Mouse (Mus musculus) forebrain, embryonic 11.5 days (tissue): Measurements from ENCODE around the gene Ap4s1. TPM values are rescaled to one million over a fixed set of nuclear protein-coding genes. Genes with fewer than 3 reads are reported as not detected.
"Not testable (repeated sequence)": the region's sequence is repeated elsewhere in the genome, so short reads cannot be mapped to it uniquely, and the experiment has no call there.

Source experiments
- ATAC-seq: fragments of 200-750 bp; cut with Nextera tagmentation; replicated peaks from 2 replicates; pipeline ENCODE4 v1.8.0; 2017; ENCODE audit warnings: moderate TSS enrichment; ENCODE audit not compliant: low FRiP score
- DNase-seq: peaks from one replicate; pipeline ENCODE4 v3.0.0-alpha.2; 2017; ENCODE audit warnings: low spot score
- H3K27ac ChIP-seq: fragments of 300-500 bp; sonication (generic); 2 replicates; pipeline ENCODE4 v1.5.1; 2014; ENCODE audit warnings: low read depth, low read length
- H3K27me3 ChIP-seq: fragments of 300-500 bp; sonication (generic); 2 replicates; pipeline ENCODE4 v1.6.1; 2014; ENCODE audit warnings: mild to moderate bottlenecking, low read length, mixed read lengths; ENCODE audit not compliant: control insufficient read depth, insufficient read depth
- H3K36me3 ChIP-seq: fragments of 300-500 bp; sonication (generic); 2 replicates; pipeline ENCODE4 v1.6.1; 2014; ENCODE audit warnings: mild to moderate bottlenecking, low read length, moderate library complexity, mixed read lengths; ENCODE audit not compliant: control insufficient read depth, insufficient read depth
- H3K4me1 ChIP-seq: fragments of 300-500 bp; sonication (generic); replicated peaks from 2 replicates; pipeline ENCODE4 v1.6.1; 2014; ENCODE audit warnings: low read length, mixed read lengths; ENCODE audit not compliant: control insufficient read depth, insufficient read depth
- H3K4me2 ChIP-seq: fragments of 300-500 bp; sonication (generic); 2 replicates; pipeline ENCODE4 v1.6.1; 2014; ENCODE audit warnings: low read depth, mild to moderate bottlenecking, low read length, moderate library complexity, mixed read lengths; ENCODE audit not compliant: severe bottlenecking
- H3K4me3 ChIP-seq: fragments of 300-500 bp; sonication (generic); 2 replicates; pipeline ENCODE4 v1.5.1; 2014; ENCODE audit warnings: low read depth, low read length
- H3K9ac ChIP-seq: fragments of 300-500 bp; sonication (generic); 2 replicates; pipeline ENCODE4 v1.6.1; 2014; ENCODE audit warnings: low read length
- H3K9me3 ChIP-seq: fragments of 300-500 bp; sonication (generic); 2 replicates; pipeline ENCODE4 v1.6.1; 2016; ENCODE audit warnings: low read length, mixed read lengths; ENCODE audit not compliant: control insufficient read depth
- WGBS: fragments of 180-500 bp; shearing (Covaris S2); extraction: QIAGEN DNeasy Blood & Tissue Kit; methylation state at CpG from one replicate; pipeline ENCODE4 v1.1.7; 2014; 5-methylcytosine and 5-hydroxymethylcytosine counted together
- polyA plus RNA-seq: library from polyadenylated mRNA; unstranded; fragments of >200 nt; fragmentation: Nextera tagmentation; extraction: Ambion mirVana; gene quantifications from 2 replicates; pipeline ENCODE4 v1.2.1, GENCODE M21; 2014

The Ap4s1 gene
- polyA plus RNA-seq, 1 experiment from 2014 or later = 53.7 TPM

DNA sequence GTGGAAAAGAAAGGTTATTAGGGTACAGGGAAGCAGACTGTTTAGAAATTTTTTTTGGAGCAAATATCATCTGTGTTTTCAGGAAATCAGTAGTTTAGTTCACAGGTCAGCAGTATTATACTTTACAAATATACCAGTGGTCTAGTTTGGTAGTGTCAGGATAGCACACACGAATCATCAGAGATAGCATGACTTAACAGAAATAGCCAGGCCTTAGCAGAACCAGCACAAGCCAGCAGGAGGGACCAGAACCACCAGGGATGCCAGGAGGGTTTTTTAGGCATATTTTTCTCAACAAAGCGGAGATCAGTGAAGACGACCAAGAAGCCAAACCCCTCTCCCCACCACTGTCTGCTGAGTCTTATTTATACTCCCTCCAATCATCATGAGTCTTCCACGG, 17.6 kb upstream of the Ap4s1 start:
- ATAC-seq (no peak), DNase-seq (no peak)
- H3K4me2 ChIP-seq = no peak overlapping the region
- H3K9ac ChIP-seq = no peak overlapping the region
- no peak overlapping the region for H3K27ac ChIP-seq
- no peak overlapping the region for H3K4me3 ChIP-seq
- WGBS = 67% methylated on average over 4 of the region's 4 CpGs
- H3K9me3 ChIP-seq = no peaks in the 10 kb centered on the region
- H3K27me3 ChIP-seq = no peaks in the 10 kb centered on the region
- H3K4me1 ChIP-seq = no peaks in the 10 kb centered on the region; the same call in 1 of the 2 replicates
- H3K36me3 ChIP-seq = no peaks in the 10 kb centered on the region

DNA sequence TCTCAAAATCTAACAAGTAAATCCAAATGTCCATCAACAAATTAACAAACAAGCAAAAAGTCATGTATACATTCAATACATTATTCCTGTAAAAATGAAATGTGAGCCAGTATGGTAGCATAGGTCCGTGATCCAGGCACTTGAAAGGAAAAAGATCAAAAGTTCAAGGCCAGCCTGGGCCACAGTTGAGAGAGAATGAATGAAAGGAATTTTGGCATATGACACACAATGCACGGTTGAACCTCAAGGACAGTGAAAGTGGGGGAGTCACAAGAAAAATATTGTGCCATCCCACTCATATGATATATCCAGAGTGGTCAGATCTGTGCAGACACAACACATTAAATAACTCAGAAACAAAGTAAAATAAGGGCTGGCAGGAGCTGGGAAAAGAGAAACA, 14.4 kb upstream of the Ap4s1 start:
- Histone ChIP-seq H3K4me3 (no peak overlapping the region), H3K9me3 (no peaks in the 10 kb centered on the region), H3K4me2 (no peak overlapping the region), H3K9ac (no peak overlapping the region), H3K27me3 (no peaks in the 10 kb centered on the region), H3K27ac (no peak overlapping the region), H3K4me1 (no peaks in the 10 kb centered on the region; the same call in 1 of the 2 replicates), H3K36me3 (no peaks in the 10 kb centered on the region)
- 66% methylated on average over 2 of the region's 2 CpGs for WGBS
- no peak for DNase-seq
- ATAC-seq = no peak

DNA sequence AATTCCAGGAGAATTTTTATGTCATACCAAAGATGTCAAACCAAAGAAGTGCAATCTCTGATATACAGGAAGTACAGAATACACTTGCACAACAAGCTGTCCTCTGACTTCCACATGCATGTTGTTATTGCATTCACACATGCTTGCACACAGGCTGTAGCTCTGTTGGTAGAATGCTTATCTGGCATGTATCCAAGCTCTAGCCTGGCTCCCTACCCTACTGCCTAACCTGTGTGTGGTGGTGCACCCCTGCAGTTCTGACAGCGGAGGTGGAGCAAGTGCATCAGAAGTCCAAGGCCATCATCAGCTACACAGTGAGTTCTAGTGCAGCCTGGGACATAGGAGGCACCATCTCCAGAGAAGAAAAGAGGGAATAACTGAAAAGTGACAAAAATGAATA, 12.0 kb upstream of the Ap4s1 start:
- no peaks in the 10 kb centered on the region for H3K4me1 ChIP-seq
- H3K27me3 ChIP-seq = no peaks in the 10 kb centered on the region
- no peak overlapping the region for H3K27ac ChIP-seq
- no peak for ATAC-seq
- no peak for DNase-seq
- no peaks in the 10 kb centered on the region for H3K36me3 ChIP-seq
- WGBS = 83% methylated on average over 1 of the region's 1 CpGs
- H3K9me3 ChIP-seq = no peaks in the 10 kb centered on the region
- no peak overlapping the region for H3K9ac ChIP-seq
- no peak overlapping the region for H3K4me2 ChIP-seq
- no peak overlapping the region for H3K4me3 ChIP-seq

DNA sequence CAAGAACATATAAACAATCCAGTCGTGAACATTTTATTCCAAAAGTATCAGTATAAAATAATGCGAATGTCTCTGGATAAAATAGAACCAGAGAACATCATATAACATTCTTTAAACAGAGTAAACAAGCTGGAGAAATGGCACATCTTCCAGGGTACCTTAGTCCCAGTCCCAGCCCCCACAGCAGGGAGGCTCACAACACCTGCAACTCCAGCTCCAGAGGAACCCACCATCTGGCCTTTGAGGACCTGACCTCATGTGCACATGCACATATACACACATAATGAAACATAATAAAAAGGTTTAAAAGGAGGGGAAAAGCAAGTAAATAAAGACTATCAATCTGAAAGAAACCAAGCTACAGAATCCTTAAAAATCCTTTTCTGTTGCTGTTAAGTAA, 2.3 kb upstream of the Ap4s1 start:
- DNase-seq (no peak), ATAC-seq (no peak)
- Histone ChIP-seq H3K27ac (no peak overlapping the region), H3K4me2 (no peak overlapping the region), H3K4me1 (no peaks in the 10 kb centered on the region), H3K36me3 (no peaks in the 10 kb centered on the region), H3K4me3 (no peak overlapping the region), H3K9me3 (no peaks in the 10 kb centered on the region), H3K27me3 (no peaks in the 10 kb centered on the region), H3K9ac (no peak overlapping the region)
- WGBS = 93% methylated on average over 2 of the region's 2 CpGs

DNA sequence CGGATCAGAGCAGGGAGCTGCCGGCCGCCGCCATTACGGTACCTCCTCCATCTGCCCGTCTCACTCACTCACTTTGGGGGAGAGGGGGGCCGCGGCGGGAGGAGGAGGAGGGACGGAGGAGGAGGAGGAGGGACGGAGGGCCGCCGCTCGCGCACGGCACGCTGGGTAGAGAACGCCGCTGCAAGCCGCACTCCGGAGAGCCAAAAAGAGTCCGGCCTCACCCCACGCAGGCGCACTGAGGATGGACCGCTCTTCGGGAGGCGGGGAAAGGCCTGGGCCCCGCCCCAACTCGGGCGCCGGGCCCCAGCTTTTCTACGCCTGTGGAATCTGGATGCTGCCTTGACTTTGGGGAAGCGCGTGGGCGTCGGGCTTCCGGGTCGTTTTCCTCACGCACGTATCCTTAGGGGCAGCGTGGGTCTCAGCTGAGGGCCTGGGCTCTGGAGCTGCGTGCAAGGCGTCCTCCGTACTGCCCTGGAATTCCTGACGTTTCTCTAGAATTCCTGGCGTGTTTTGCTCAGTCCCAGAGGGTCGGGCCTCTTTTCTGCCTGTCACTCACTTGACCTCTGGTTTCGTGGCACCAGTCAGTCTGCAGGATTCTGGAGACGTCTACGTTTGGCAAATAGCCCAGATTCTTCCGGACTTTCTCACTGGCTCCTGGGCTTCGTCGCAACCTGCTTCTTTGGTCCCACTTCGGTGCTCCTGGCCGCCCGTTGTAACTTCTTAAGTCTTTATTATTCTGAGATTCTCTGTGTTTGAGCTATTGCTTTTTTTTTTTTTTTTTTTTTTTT, 1.2 kb downstream of the Ap4s1 start, which contains the start of gene Strn3:
TSS of gene Strn3 (minus strand) at position 53 of the 788 bp plus-strand sequence.
- Histone ChIP-seq H3K36me3 (no peaks in the 10 kb centered on the region), H3K4me1 (no peaks in the 10 kb centered on the region), H3K9me3 (no peaks in the 10 kb centered on the region), H3K9ac (peak within 1 kb of the TSS; percentile 99), H3K27me3 (no peaks in the 10 kb centered on the region), H3K4me3 (peak within 1 kb of the TSS; percentile 97), H3K27ac (peak within 1 kb of the TSS; percentile 100), H3K4me2 (peak within 1 kb of the TSS; percentile 45)
- peak; percentile 99 for DNase-seq
- WGBS = under 1% methylated on average over 45 of the region's 56 CpGs
- ATAC-seq = peak; percentile 96

DNA sequence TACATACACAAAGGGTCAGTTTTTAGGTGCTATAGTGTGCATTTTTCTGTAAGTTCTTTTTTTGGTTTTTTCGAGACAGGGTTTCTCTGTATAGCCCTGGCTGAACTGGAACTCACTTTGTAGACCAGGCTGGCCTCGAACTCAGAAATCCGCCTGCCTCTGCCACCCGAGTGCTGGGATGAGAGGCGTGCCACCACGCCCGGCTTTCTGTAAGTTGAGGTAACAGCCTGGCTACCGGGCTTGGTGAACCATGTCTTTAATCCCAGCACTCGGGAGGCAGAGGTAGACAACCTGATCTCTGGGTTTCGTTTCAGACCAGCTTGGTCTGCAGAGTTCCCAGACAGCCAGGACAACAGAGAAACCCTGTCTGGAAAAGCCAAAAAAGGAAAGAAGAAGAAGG, 2.0 kb downstream of the Ap4s1 start:
- H3K9me3 ChIP-seq, H3K27ac ChIP-seq, H3K4me3 ChIP-seq, ATAC-seq, H3K27me3 ChIP-seq, H3K4me1 ChIP-seq, H3K9ac ChIP-seq, DNase-seq, H3K36me3 ChIP-seq: not testable (repeated sequence)
- peak overlapping the region; percentile 18; the same call in 1 of the 2 replicates for H3K4me2 ChIP-seq
- 79% methylated on average over 10 of the region's 10 CpGs for WGBS

DNA sequence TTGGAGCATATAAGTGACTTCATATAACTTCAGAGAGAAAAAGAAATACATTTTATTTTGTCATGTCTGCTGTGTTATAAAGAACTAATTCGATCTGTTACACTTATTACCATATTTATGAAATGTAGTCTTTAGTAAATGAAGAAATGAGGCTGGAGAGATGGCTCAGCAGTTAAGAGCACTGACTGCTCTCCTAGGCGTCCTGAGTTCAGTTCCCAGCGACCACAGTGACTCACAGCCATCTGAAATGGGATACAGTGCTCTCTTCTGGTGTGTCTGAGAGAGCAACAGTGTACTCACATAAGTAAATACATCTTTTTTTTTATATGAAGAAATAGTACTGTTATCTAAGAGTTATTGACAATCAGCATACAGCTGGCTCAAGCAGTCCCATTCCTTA, 2.6 kb downstream of the Ap4s1 start:
- no peaks in the 10 kb centered on the region for H3K27me3 ChIP-seq
- H3K36me3 ChIP-seq = no peaks in the 10 kb centered on the region
- 83% methylated on average over 3 of the region's 3 CpGs for WGBS
- H3K4me1 ChIP-seq = no peaks in the 10 kb centered on the region
- H3K27ac ChIP-seq = no peak overlapping the region
- DNase-seq (no peak), ATAC-seq (no peak)
- no peak overlapping the region for H3K4me3 ChIP-seq
- no peak overlapping the region for H3K9ac ChIP-seq
- H3K9me3 ChIP-seq = no peaks in the 10 kb centered on the region
- H3K4me2 ChIP-seq = no peak overlapping the region

DNA sequence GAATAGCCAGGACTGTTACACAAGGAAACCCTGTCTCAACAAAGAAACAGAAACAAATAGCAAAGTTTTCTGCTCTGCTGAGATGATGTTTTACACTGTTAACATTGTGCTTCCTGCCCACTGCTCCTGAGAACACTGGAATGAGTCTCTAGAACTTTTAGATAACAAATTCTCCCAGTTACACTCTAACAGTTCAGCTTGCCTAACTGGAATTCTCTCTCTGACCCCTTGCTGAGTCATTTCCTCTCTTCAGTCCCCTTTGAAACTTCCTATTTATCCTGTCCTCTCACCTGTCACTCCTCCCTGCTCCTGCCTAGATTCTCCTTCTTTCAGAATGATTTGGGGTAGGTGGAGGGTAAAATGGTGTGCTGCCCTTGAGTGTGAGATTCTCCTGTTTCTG, 3.3 kb downstream of the Ap4s1 start:
- Histone ChIP-seq H3K9me3 (no peaks in the 10 kb centered on the region), H3K9ac (no peak overlapping the region), H3K4me2 (no peak overlapping the region), H3K36me3 (no peaks in the 10 kb centered on the region), H3K27me3 (no peaks in the 10 kb centered on the region), H3K27ac (no peak overlapping the region), H3K4me1 (no peaks in the 10 kb centered on the region), H3K4me3 (no peak overlapping the region)
- no peak for ATAC-seq
- no peak for DNase-seq

DNA sequence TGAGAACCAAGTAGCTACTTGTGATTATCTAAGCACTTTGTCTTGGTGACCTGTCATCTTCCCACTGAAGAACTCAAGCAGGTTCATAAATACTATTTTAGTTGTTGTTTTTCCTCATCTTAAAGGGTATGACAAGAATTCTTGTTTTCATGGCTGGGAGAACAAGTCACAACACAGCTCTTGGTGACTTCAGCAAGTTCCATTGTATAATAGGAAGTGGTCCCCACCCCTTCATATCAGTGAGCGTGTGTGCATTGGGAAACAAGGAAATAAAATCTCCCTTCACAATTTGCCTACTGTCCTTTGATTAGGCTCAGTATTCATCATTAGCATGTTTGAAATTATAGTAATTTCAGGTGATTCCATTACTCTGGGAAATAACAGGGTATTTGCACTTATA, 4.1 kb downstream of the Ap4s1 start:
- Histone ChIP-seq H3K36me3 (no peaks in the 10 kb centered on the region), H3K9ac (no peak overlapping the region), H3K4me2 (no peak overlapping the region), H3K9me3 (no peaks in the 10 kb centered on the region), H3K27ac (no peak overlapping the region), H3K27me3 (no peaks in the 10 kb centered on the region), H3K4me1 (no peaks in the 10 kb centered on the region; the same call in 1 of the 2 replicates), H3K4me3 (no peak overlapping the region)
- no peak for DNase-seq
- 94% methylated on average over 1 of the region's 1 CpGs for WGBS
- ATAC-seq = no peak
